Mouse (Mus musculus) lung, adult 2 months (tissue): ENCODE data around the gene Syce1.

Source experiments
- CTCF ChIP-seq: fragments of 200-500 bp; IDR thresholded peaks from 2 replicates; pipeline ENCODE4 v1.5.1; 2011; ENCODE audit warnings: mild to moderate bottlenecking, low read length, control low read depth; ENCODE audit not compliant: insufficient read depth
- POLR2A ChIP-seq: fragments of 200-500 bp; IDR thresholded peaks from 2 replicates; pipeline ENCODE4 v1.6.1; 2011; ENCODE audit warnings: low read depth, mild to moderate bottlenecking, control low read depth, low read length, borderline replicate concordance; ENCODE audit errors: extremely low read depth

- TF ChIP-seq POLR2A, result no peak
- no peak for TF ChIP-seq CTCF
These were observed 45.7 kb upstream of the Syce1 start for GRCm38 (mm10) chr7:140833341-140833740.
